Mouse (Mus musculus) frontal cortex, postnatal 14 days (tissue): ENCODE results near the gene Cldn7.
"Not testable (repeated sequence)": the region's sequence is repeated elsewhere in the genome, so short reads cannot be mapped to it uniquely, and the experiment has no call there.

Experiments
- DNase-seq, 2 experiments: peaks; one replicate each; pipeline ENCODE4 v3.0.0; 2022; ENCODE audit warnings: low spot score in 2 of 2

Cldn7 gene

DNA sequence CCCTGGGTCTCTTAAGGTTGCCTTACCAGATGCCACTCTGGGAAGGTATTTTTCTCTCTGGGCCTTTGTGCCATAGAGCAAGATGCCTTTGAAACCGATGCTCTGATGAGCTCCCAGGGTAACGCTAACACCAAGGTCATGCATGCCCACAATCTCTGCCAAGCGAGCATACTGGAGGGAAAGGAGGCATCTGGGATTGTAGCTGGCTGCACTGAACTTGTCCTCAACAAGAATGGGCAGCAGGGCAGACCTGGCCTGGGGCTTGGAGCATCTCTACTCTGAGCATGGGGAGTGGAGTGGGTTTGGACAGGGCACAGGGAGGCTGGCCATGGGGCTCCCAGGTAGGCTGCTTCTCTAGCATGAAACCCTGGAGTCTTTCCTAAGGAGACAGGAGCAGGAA, 48.8 kb downstream of the Cldn7 start:
- DNase-seq = no peak

DNA sequence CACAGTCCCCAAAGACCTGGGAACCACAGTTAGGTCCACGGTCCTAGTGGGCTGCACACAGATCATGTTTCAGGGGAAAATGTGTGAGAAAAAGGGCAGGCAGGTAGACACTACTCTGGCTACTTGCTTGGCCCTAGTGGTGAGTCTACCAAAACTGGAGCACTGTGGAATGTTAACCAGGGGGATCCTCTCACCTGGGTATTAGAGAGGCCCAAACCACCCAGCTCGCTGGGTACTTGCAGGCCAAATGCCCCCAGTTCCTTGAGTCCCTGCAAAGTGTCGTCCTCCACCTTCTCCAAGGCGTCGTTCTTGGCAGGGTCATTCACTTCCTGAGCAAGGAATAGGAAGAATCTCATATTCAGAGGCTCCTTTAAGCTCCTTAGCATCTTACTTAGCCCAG, 49.5 kb downstream of the Cldn7 start:
- no peak for DNase-seq

DNA sequence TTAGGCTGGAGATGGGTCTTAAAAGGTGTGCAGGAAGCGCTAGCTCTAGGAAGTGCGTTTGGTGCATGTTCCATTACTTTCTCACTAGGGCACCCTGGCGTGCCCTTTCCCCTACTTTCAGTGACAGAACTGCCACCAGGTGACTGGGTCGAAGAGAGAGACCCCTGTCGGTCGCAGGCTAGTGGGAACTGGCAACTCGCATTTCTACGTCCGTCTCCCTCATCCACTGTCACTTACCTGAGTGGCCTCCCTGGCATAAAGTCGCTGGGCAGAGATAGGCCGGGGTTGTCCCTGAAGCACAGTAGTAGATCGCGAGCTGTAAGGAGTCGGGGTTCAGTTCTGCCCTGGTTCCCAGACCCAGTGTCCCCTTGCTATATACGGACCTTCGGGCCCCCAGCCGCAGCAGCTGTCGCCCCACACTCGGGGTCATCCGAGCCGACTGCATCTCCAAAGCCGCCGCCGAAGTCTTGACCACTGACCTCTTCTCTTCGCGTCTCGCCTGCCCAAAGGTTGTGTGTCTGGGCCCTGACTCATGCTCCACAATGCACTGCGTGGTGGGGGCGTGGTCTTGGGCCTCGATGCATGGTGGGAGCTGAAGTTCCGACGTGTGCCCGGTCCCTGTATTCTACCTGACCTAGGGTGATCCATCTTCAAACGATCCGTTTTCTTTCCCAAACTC, 50.4 kb downstream of the Cldn7 start, which contains the start of gene Acadvl:
Acadvl (minus strand) TSS at position 532 of the 679 bp plus-strand sequence.
- DNase-seq = peak; percentile 74 to 81

DNA sequence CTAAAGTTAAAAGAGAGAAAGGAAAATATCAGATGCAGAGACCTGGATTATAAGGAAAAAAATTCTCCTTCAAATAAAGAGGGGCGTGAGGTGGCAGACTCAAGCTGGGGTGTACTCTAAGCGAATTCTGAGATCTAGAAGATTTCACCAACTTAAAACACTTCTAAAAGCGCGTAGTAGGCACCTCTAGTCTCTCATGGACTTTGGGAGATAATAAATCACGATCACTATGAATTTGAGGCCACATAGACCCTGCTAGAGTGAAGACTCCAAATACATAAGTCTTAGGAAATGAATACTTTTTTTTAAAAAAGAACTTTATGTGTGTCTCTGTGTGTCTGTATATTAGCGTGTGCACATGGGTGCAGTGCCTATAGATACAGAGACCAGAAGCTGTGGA, 51.1 kb downstream of the Cldn7 start:
- no peak for DNase-seq

DNA sequence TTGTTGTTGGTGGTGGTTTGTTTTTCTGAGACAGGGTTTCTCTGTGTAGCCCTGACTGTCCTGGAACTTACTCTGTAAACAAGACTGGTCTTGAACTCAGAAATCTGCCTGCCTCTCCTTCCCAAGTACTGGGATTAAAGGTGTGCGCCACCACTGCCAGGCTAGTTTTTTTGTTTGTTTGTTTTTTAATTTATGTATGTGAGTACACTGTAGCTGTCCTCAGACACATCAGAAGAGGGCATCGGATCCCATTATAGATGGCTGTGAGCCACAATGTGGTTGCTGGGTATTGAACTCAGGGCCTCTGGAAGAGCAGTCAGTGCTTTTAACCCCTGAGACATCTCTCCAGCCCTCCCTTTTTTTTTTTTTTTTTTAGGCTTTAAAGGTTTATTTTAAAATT, 51.6 kb downstream of the Cldn7 start:
- DNase-seq = not testable (repeated sequence)

DNA sequence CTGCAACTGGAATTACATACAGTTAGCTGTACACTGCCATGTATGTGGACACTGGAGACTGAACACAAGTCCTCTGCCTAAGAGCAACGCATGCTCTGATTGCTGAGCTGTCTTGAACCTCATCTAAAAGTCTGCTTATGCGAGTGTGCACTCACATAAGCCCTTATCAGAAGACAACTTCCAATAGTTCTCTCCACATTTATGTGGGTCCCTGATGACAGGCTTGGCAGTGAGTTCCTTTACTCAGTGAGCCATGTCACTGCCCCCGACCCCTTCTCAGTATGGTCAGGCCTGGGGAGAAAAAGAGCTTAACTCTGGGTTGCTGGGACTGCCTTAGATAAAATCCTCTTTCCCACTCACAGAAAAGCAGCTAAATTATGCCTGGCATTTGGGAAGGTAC, 52.1 kb downstream of the Cldn7 start, which contains the start of gene Dlg4:
Dlg4 (plus strand) TSS at position 274 of the 400 bp plus-strand sequence.
- DNase-seq = no peak

DNA sequence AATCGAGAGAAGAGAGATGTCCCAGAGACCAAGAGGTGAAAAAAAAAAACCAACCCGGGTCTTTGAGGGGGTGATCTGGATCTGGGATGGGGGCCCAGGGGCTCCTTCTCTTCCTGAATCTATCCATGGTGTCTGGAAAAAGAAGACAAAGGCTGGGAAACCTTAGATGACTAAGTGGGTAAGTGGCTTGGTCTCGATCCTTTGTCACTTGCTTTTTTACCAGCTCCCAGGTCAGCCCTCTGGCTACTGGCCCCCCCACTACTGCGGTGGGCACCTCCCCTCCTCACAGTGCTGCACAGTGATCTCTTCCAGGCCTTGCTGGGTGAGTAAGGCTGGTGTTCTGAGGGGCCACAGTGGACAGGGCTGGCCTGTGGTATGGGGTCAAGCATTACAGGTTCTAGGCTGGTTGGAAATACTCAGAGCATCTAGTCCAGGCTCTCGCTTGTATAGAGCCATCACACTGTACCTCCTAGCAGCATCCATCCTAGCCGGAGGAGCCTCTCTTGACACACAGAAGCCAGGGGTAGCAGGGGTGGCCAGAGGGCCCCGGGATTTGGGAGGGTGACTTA, 52.7 kb downstream of the Cldn7 start:
- no peak for DNase-seq
